Mouse (Mus musculus) CH12.LX (cell line): Measurements from ENCODE around the gene Mknk1. TPM values are rescaled to one million over a fixed set of nuclear protein-coding genes. Genes with fewer than 3 reads are reported as not detected.

Source experiments
- DNase-seq: peaks from one replicate; pipeline ENCODE4 v3.0.0-alpha.2; 2013; ENCODE audit errors: extremely low read depth
- H3K27ac ChIP-seq: 2 replicates; pipeline ENCODE4 v1.5.1; 2012; ENCODE audit warnings: low read depth, mild to moderate bottlenecking, control low read depth, moderate library complexity; ENCODE audit not compliant: insufficient read depth
- H3K27me3 ChIP-seq: replicated peaks from 2 replicates; pipeline ENCODE3; 2012; ENCODE audit warnings: inconsistent platforms
- H3K36me3 ChIP-seq, 2 experiments: replicated peaks in 1 of 2; 2 replicates each; pipeline versions ENCODE3 to v1.6.1; 2012; ENCODE audit warnings: inconsistent platforms in 1 of 2, low read length in 1 of 2, mild to moderate bottlenecking in 1 of 2, mixed read lengths in 1 of 2, moderate library complexity in 1 of 2; ENCODE audit not compliant: control insufficient read depth in 1 of 2, insufficient read depth in 1 of 2
- H3K4me1 ChIP-seq, 2 experiments: 2 replicates each; pipeline ENCODE4 v1.6.1; 2012; ENCODE audit warnings: inconsistent platforms in 1 of 2, moderate library complexity in 1 of 2; ENCODE audit not compliant: insufficient read depth in 2 of 2, control insufficient read depth in 1 of 2
- H3K4me2 ChIP-seq: 2 replicates; pipeline ENCODE4 v1.6.1; 2012; ENCODE audit warnings: low read depth, mild to moderate bottlenecking, control low read depth; ENCODE audit not compliant: poor library complexity, insufficient read depth, severe bottlenecking
- H3K4me3 ChIP-seq, 3 experiments: fragments of 150-350 bp in 1 of 3; sonication (generic) in 1 of 3; replicated peaks in 1 of 3; 2 replicates each; pipeline versions ENCODE3 to v1.5.1; 2011 to 2012; ENCODE audit warnings: low read depth in 2 of 3, low read length in 2 of 3, mild to moderate bottlenecking in 2 of 3, moderate library complexity in 2 of 3, control low read depth in 1 of 3, improper control_type of control experiment in 1 of 3, inconsistent platforms in 1 of 3, mixed read lengths in 1 of 3; ENCODE audit not compliant: poor library complexity in 1 of 3
- H3K79me2 ChIP-seq: replicated peaks from 2 replicates; pipeline ENCODE4 v1.6.1; 2012; ENCODE audit warnings: mild to moderate bottlenecking, moderate library complexity; ENCODE audit not compliant: control insufficient read depth, poor library complexity, insufficient read depth, severe bottlenecking; ENCODE audit errors: extremely low read depth
- H3K9ac ChIP-seq: 2 replicates; pipeline ENCODE4 v1.6.1; 2012; ENCODE audit warnings: low read depth, mild to moderate bottlenecking, control low read depth, moderate library complexity; ENCODE audit not compliant: insufficient read depth
- H3K9me3 ChIP-seq: replicated peaks from 2 replicates; pipeline ENCODE3; 2012; ENCODE audit warnings: low read length, inconsistent platforms, mixed read lengths
- BHLHE40 ChIP-seq: IDR thresholded peaks from 2 replicates; pipeline ENCODE4 v1.6.1; 2011; ENCODE audit warnings: mild to moderate bottlenecking, low read depth, low read length, improper control_type of control experiment
- CHD1 ChIP-seq: IDR thresholded peaks from 2 replicates; pipeline ENCODE4 v1.6.1; 2012; ENCODE audit warnings: low read depth, low read length, improper control_type of control experiment, inconsistent platforms
- CHD2 ChIP-seq: IDR thresholded peaks from 2 replicates; pipeline ENCODE4 v1.6.1; 2011; ENCODE audit warnings: low read length, improper control_type of control experiment
- CTCF ChIP-seq, 2 experiments: IDR thresholded peaks in 1 of 2; conservative IDR thresholded peaks in 1 of 2; 2 replicates each; pipeline ENCODE4 v1.5.1; 2011 to 2012; ENCODE audit warnings: low read depth in 2 of 2, low read length in 2 of 2, improper control_type of control experiment in 1 of 2, inconsistent platforms in 1 of 2, mild to moderate bottlenecking in 1 of 2, moderate library complexity in 1 of 2
- E2F4 ChIP-seq: IDR thresholded peaks from 2 replicates; pipeline ENCODE4 v1.6.1; 2011; ENCODE audit warnings: low read depth, low read length, improper control_type of control experiment; ENCODE audit not compliant: insufficient replicate concordance
- ELF1 ChIP-seq: IDR thresholded peaks from 2 replicates; pipeline ENCODE4 v1.6.1; 2014; ENCODE audit warnings: low read depth, mild to moderate bottlenecking, inconsistent platforms, low read length, improper control_type of control experiment
- EP300 ChIP-seq: IDR thresholded peaks from 2 replicates; pipeline ENCODE4 v1.6.1; 2011; ENCODE audit warnings: low read length, improper control_type of control experiment
- ETS1 ChIP-seq: conservative IDR thresholded peaks from 2 replicates; pipeline ENCODE4 v1.6.1; 2012; ENCODE audit warnings: low read depth, mild to moderate bottlenecking, inconsistent platforms, low read length, improper control_type of control experiment, moderate library complexity
- GABPA ChIP-seq: IDR thresholded peaks from 2 replicates; pipeline ENCODE4 v1.6.1; 2012; ENCODE audit warnings: low read depth, low read length, improper control_type of control experiment, inconsistent platforms; ENCODE audit not compliant: insufficient replicate concordance
- HCFC1 ChIP-seq: IDR thresholded peaks from 2 replicates; pipeline ENCODE4 v1.6.1; 2012; ENCODE audit warnings: low read depth, mild to moderate bottlenecking, inconsistent platforms, low read length, improper control_type of control experiment
- IRF4 ChIP-seq: IDR thresholded peaks from 2 replicates; pipeline ENCODE4 v1.6.1; 2014; ENCODE audit warnings: low read depth, mild to moderate bottlenecking, inconsistent platforms, low read length, improper control_type of control experiment
- JUN ChIP-seq: IDR thresholded peaks from 2 replicates; pipeline ENCODE4 v1.6.1; 2011; ENCODE audit warnings: low read depth, mild to moderate bottlenecking, low read length, improper control_type of control experiment, moderate library complexity; ENCODE audit not compliant: insufficient read depth
- JUND ChIP-seq: conservative IDR thresholded peaks from 2 replicates; pipeline ENCODE4 v1.6.1; 2011; ENCODE audit warnings: low read depth, low read length, improper control_type of control experiment
- KAT2A ChIP-seq: IDR thresholded peaks from 2 replicates; pipeline ENCODE4 v1.6.1; 2012; ENCODE audit warnings: low read length, improper control_type of control experiment, inconsistent platforms; ENCODE audit not compliant: insufficient replicate concordance
- MAFK ChIP-seq: IDR thresholded peaks from 2 replicates; pipeline ENCODE4 v1.6.1; 2011; ENCODE audit warnings: low read length, improper control_type of control experiment; ENCODE audit not compliant: insufficient replicate concordance
- MAX ChIP-seq: IDR thresholded peaks from 2 replicates; pipeline ENCODE4 v1.6.1; 2011; ENCODE audit warnings: low read length, improper control_type of control experiment
- MAZ ChIP-seq: IDR thresholded peaks from 2 replicates; pipeline ENCODE4 v1.6.1; 2012; ENCODE audit warnings: low read depth, mild to moderate bottlenecking, inconsistent platforms, low read length, improper control_type of control experiment, moderate library complexity
- MEF2A ChIP-seq: IDR thresholded peaks from 2 replicates; pipeline ENCODE4 v1.6.1; 2014; ENCODE audit warnings: low read depth, mild to moderate bottlenecking, inconsistent platforms, low read length, improper control_type of control experiment, borderline replicate concordance
- MXI1 ChIP-seq: IDR thresholded peaks from 2 replicates; pipeline ENCODE4 v1.6.1; 2011; ENCODE audit warnings: mild to moderate bottlenecking, low read depth, low read length, improper control_type of control experiment
- MYC ChIP-seq: IDR thresholded peaks from 2 replicates; pipeline ENCODE4 v1.6.1; 2011; ENCODE audit warnings: low read depth, mild to moderate bottlenecking, improper control_type of control experiment, low read length
- NELFE ChIP-seq: IDR thresholded peaks from 2 replicates; pipeline ENCODE4 v1.6.1; 2011; ENCODE audit warnings: low read depth, low read length, improper control_type of control experiment
- NRF1 ChIP-seq: IDR thresholded peaks from 2 replicates; pipeline ENCODE4 v1.6.1; 2014; ENCODE audit warnings: low read depth, mild to moderate bottlenecking, inconsistent platforms, low read length, improper control_type of control experiment, moderate library complexity
- PAX5 ChIP-seq: IDR thresholded peaks from 2 replicates; pipeline ENCODE4 v1.6.1; 2012; ENCODE audit warnings: low read length, inconsistent platforms, mixed read lengths
- POLR2A ChIP-seq: IDR thresholded peaks from 2 replicates; pipeline ENCODE4 v1.6.1; 2011; ENCODE audit warnings: low read depth, mild to moderate bottlenecking, improper control_type of control experiment, low read length
- POLR2AphosphoS2 ChIP-seq: IDR thresholded peaks from 2 replicates; pipeline ENCODE4 v1.6.1; 2011; ENCODE audit warnings: low read depth, low read length, improper control_type of control experiment
- RAD21 ChIP-seq: IDR thresholded peaks from 2 replicates; pipeline ENCODE4 v1.6.1; 2011; ENCODE audit warnings: low read depth, mild to moderate bottlenecking, low read length, improper control_type of control experiment, moderate library complexity
- RCOR1 ChIP-seq: conservative IDR thresholded peaks from 2 replicates; pipeline ENCODE4 v1.6.1; 2012; ENCODE audit warnings: low read depth, mild to moderate bottlenecking, inconsistent platforms, low read length, improper control_type of control experiment
- SIN3A ChIP-seq: IDR thresholded peaks from 2 replicates; pipeline ENCODE4 v1.6.1; 2012; ENCODE audit warnings: low read length, improper control_type of control experiment, inconsistent platforms
- SMC3 ChIP-seq: IDR thresholded peaks from 2 replicates; pipeline ENCODE4 v1.6.1; 2011; ENCODE audit warnings: low read depth, low read length, improper control_type of control experiment
- TBP ChIP-seq: conservative IDR thresholded peaks from 2 replicates; pipeline ENCODE4 v1.6.1; 2011; ENCODE audit warnings: low read depth, low read length, improper control_type of control experiment
- TCF12 ChIP-seq: IDR thresholded peaks from 2 replicates; pipeline ENCODE4 v1.6.1; 2014; ENCODE audit warnings: low read depth, mild to moderate bottlenecking, inconsistent platforms, low read length, improper control_type of control experiment
- UBTF ChIP-seq: IDR thresholded peaks from 2 replicates; pipeline ENCODE4 v1.6.1; 2012; ENCODE audit warnings: low read depth, mild to moderate bottlenecking, inconsistent platforms, low read length, improper control_type of control experiment, moderate library complexity
- USF1 ChIP-seq: IDR thresholded peaks from 2 replicates; pipeline ENCODE4 v1.6.1; 2014; ENCODE audit warnings: low read depth, mild to moderate bottlenecking, inconsistent platforms, low read length, improper control_type of control experiment
- USF2 ChIP-seq: conservative IDR thresholded peaks from 2 replicates; pipeline ENCODE4 v1.6.1; 2011; ENCODE audit warnings: low read depth, low read length, improper control_type of control experiment
- ZC3H11A ChIP-seq: IDR thresholded peaks from 2 replicates; pipeline ENCODE4 v1.6.1; 2012; ENCODE audit warnings: low read depth, mild to moderate bottlenecking, inconsistent platforms, low read length, improper control_type of control experiment
- ZKSCAN1 ChIP-seq: IDR thresholded peaks from 2 replicates; pipeline ENCODE4 v1.6.1; 2012; ENCODE audit warnings: low read depth, inconsistent platforms, low read length, improper control_type of control experiment, borderline replicate concordance
- ZMIZ1 ChIP-seq: IDR thresholded peaks from 2 replicates; pipeline ENCODE4 v1.6.1; 2012; ENCODE audit warnings: low read depth, mild to moderate bottlenecking, inconsistent platforms, low read length, improper control_type of control experiment
- dilution Hi-C: fragments of 300-500 bp; cut with MboI; formaldehyde crosslinking; loops from 2 replicates; pipeline ENCODE4 v1.14.3; 2020; ENCODE audit warnings: low sequenced_read_pairs; ENCODE audit not compliant: extremely low pct_unique_long_range_greater_than_20kb, extremely low pct_ligation_motif_present
- in situ Hi-C: fragments of 300-500 bp; cut with MboI; formaldehyde crosslinking; loops from 3 replicates; pipeline ENCODE4 v1.14.3; 2019; ENCODE audit warnings: low sequenced_read_pairs, low pct_ligation_motif_present, low pct_unique_long_range_greater_than_20kb, mixed read lengths
- polyA plus RNA-seq: library from polyadenylated mRNA; unstranded; fragments of >175 nt; gene quantifications from 2 replicates; pipeline ENCODE4 v1.2.1, GENCODE M21; 2012; ENCODE audit warnings: low read depth; ENCODE audit not compliant: insufficient read length
- total RNA-seq, 2 experiments: library from RNA; depleted of rRNA; stranded (reverse); fragments of 300-350 nt in 1 of 2; fragments of >200 nt in 1 of 2; gene quantifications; 2 replicates each; pipeline ENCODE4 v1.2.3; 2012 to 2014

The Mknk1 gene
- 34.7 and 39.0 TPM in 2 replicates for total RNA-seq (2012; rRNA removed)
- total RNA-seq (2014; rRNA removed) = 15.7 and 17.8 TPM in 2 replicates
- polyA plus RNA-seq = 31.5 and 38.5 TPM in 2 replicates

DNA sequence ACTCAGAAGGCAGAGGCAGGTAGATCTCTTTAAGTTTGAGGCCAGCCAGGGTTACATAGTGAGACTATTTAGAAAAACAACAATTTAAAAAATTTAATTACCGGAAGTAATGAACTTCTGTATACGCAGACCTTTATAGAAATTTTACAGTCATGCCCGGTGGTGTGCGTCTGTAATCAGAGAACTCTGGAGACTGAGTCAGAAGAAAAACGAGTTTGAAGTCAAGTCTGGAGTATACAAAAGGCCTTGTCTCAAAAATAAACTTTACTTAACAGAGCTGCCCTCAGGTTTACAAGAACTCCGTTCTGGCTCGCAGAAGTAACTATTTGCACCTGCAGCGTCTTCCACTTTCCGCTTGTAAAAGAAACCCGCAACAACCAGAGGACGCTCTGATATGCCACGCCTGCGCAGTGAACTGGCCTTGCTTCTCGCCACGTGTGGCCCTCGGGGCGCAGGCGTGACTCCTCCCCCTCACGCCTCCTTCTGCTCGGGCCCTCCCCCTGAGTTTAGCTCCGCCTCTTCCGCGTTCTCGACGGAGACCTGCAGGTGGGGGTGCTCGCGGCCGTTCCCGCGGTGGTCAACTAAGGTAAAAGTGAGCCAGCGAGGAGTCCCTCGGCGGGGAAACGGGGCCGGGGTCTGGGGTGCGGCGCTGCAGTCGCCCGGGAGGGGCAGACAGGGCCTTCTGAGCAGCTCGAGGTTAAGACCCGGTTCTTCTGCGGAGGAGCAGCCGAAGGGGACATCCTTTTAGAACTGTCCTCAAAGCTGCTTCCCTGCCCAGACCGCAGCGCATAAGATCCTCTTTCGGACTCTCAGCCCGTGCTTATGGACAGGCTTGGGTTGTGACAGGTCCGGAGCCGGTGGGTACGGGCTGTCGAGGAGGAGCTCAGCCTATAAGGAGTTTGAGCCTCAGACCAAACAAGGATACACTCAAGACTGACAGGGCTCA is at the start of gene Mknk1:
Gene Mknk1 (plus strand): TSS at position 503 of the 946 bp plus-strand sequence.
- peak; percentile 97 for DNase-seq
- Histone ChIP-seq H3K9me3 (no peaks in the 10 kb centered on the region), H3K36me3 (peaks cover 22 to 56% of the 10 kb centered on the region in 2 experiments), H3K27me3 (no peaks in the 10 kb centered on the region), H3K4me3 (peak within 1 kb of the TSS; percentile 74 to 85 (median 80)), H3K4me2 (peak within 1 kb of the TSS; percentile 91), H3K4me1 (peaks cover 12 to 25% of the 10 kb centered on the region in 2 experiments), H3K79me2 (peaks cover 11% of the 10 kb centered on the region), H3K9ac (peak within 1 kb of the TSS; percentile 76), H3K27ac (0 out of 2 replicates have a peak within 1 kb of the TSS, but pooled peaks have one; percentile 5)
- in situ Hi-C loops = no loop called here
- TF ChIP-seq RCOR1 (no peak), HCFC1 (peak; percentile 67), JUN (no peak), UBTF (no peak), CHD2 (0 out of 2 replicates have a peak, but pooled peaks have one; percentile 55), NELFE (peak; percentile 76), JUND (no peak), SMC3 (no peak), RAD21 (no peak), E2F4 (no peak), POLR2AphosphoS2 (no peak; the same call in 1 of the 2 replicates), MAFK (no peak), IRF4 (no peak), MXI1 (peak; percentile 92; the same call in 1 of the 2 replicates), EP300 (no peak), MAZ (0 out of 2 replicates have a peak, but pooled peaks have one; percentile 21), MYC (peak; percentile 87; the same call in 1 of the 2 replicates), NRF1 (peak; percentile 99), BHLHE40 (peak; percentile 82), ZC3H11A (no peak), MAX (peak; percentile 95), POLR2A (peak; percentile 84), PAX5 (no peak), ZKSCAN1 (no peak), SIN3A (peak; percentile 27), MEF2A (no peak), USF2 (peak; percentile 54; the same call in 1 of the 2 replicates), CTCF (conservative IDR thresholded peaks at IDR 0.05 in 1 of 2, IDR thresholded peaks at IDR 0.05 in 1 of 2; ENCODE audit: low read depth in 2 of 2, low read length in 2 of 2) (no peak), TCF12 (peak; percentile 84), KAT2A (no peak), GABPA (no peak), ZMIZ1 (peak; percentile 16; the same call in 1 of the 2 replicates), ETS1 (no peak), TBP (peak; percentile 76), USF1 (peak; percentile 76), ELF1 (peak; percentile 93), CHD1 (no peak)
- dilution Hi-C loops = no loop called here
